ENCODE assay signal across 8 mouse cellular contexts in genomic region chr12:28804558-28805481, GRCm38 (mm10). TPM values are rescaled to one million over a fixed set of nuclear protein-coding genes. Genes with fewer than 3 reads are reported as not detected.
DNase-seq lines count a peak whose midpoint lies in the region; ATAC-seq lines count a peak whose summit lies in the region.

No protein-coding gene starts in this region.

- intact Hi-C loops in left cerebral cortex, postnatal 14 days (cut with DNase I): no loop called here

- peak; percentile 61 for DNase-seq in spleen, adult 12 weeks (ENCODE audit: low spot score)
- no peak for DNase-seq in spleen, adult 18-20 months
- DNase-seq in lung, postnatal 25 days (ENCODE audit: low spot score): peak; percentile 32
- DNase-seq in left cerebral cortex, postnatal 14 days (ENCODE audit: low spot score in 2 of 2): no peak
- no peak for DNase-seq in right cerebral cortex, adult 18-20 months
- DNase-seq in urinary bladder, postnatal 10 days (ENCODE audit: low spot score): no peak

- H3K9me3 ChIP-seq in hindbrain, embryonic 13.5 days: no peaks in the 10 kb centered on the region

- peak overlapping the region; percentile 63 for H3K27ac ChIP-seq in hindbrain, embryonic 13.5 days

- peaks cover 46% of the 10 kb centered on the region for H3K4me1 ChIP-seq in hindbrain, embryonic 13.5 days (replicated peaks)

- no peak overlapping the region for H3K4me3 ChIP-seq in hindbrain, embryonic 13.5 days

- 69% methylated on average over 3 of the region's 3 CpGs for WGBS in hindbrain, embryonic 13.5 days

- peak; percentile 72 for ATAC-seq in common myeloid progenitor, adult 5-6 weeks (replicated peaks; ENCODE audit: low read depth, poor library complexity, severe bottlenecking)
- ATAC-seq in hindbrain, embryonic 13.5 days (ENCODE audit: low FRiP score): no peak

- H3K36me3 ChIP-seq in hindbrain, embryonic 13.5 days: no peaks in the 10 kb centered on the region

- H3K4me2 ChIP-seq in hindbrain, embryonic 13.5 days: no peak overlapping the region

- no peak overlapping the region for H3K9ac ChIP-seq in hindbrain, embryonic 13.5 days

- H3K27me3 ChIP-seq in hindbrain, embryonic 13.5 days: no peaks in the 10 kb centered on the region

RNA-seq across cellular contexts. Expression of gene Eipr1, which starts 53.2 kb away (rescaled TPM):
- total RNA-seq in common myeloid progenitor, adult 5-6 weeks (2017): 21.7 and 27.4 TPM in 2 replicates
- polyA plus RNA-seq in hindbrain, embryonic 13.5 days (2015; fragmentation: Nextera tagmentation; extraction: Ambion mirVana): 69.7 and 76.9 TPM in 2 replicates
- total RNA-seq in left cerebral cortex, postnatal 14 days (2021): 10 to 100 TPM; 59.7 to 60.1 TPM

RNA-seq across cellular contexts. Expression of gene Trappc12, which starts 54.5 kb away (rescaled TPM):
- total RNA-seq in common myeloid progenitor, adult 5-6 weeks (2017): 57.3 and 57.8 TPM in 2 replicates
- polyA plus RNA-seq in hindbrain, embryonic 13.5 days (2015; fragmentation: Nextera tagmentation; extraction: Ambion mirVana): 41.9 and 44.0 TPM in 2 replicates
- 10 to 100 TPM; 53.6 to 57.0 TPM for total RNA-seq in left cerebral cortex, postnatal 14 days (2021)

Comparison
In these comparisons a context has a peak if more than half of its experiments do, and no peak if none do; other contexts are left out.
1. DNase-seq: peak in spleen, adult 12 weeks (single experiment) and lung, postnatal 25 days (single experiment); none in spleen, adult 18-20 months (0 of 2), left cerebral cortex, postnatal 14 days (0 of 2), right cerebral cortex, adult 18-20 months (single experiment) and urinary bladder, postnatal 10 days (single experiment).